Mouse (Mus musculus) brain, embryonic 18.5 days (tissue): ENCODE results near the gene CT030661.1.
A peak's percentile ranks its signal among the peaks of the same experiment; 100 is the strongest.
"Not testable (repeated sequence)": the region's sequence is repeated elsewhere in the genome, so short reads cannot be mapped to it uniquely, and the experiment has no call there.

ENCODE experiments used
- DNase-seq: peaks from one replicate; pipeline ENCODE4 v3.0.0-alpha.2; 2012; ENCODE audit warnings: low read depth, low spot score

Gene CT030661.1

GRCm38 (mm10) chr17:22314730-22315226, at the start of gene CT030661.1:
TSS of gene CT030661.1 (minus strand) at chr17:22314837.
- peak; percentile 94 for DNase-seq

- DNase-seq = no peak
Observed at GRCm38 (mm10) chr17:22363895-22364294, 49.3 kb upstream of the CT030661.1 start.

GRCm38 (mm10) chr17:22361101-22361781, 46.6 kb upstream of the CT030661.1 start, which contains the start of the genes Zfp944 and Zfp758:
TSS of gene Zfp944 (minus strand) at chr17:22361400.
TSS of gene Zfp758 (plus strand) at chr17:22361453.
- DNase-seq = not testable (repeated sequence)

- DNase-seq = no peak
Observed at GRCm38 (mm10) chr17:22360572-22360971, 45.9 kb upstream of the CT030661.1 start.

GRCm38 (mm10) chr17:22352794-22353193, 38.2 kb upstream of the CT030661.1 start:
- no peak for DNase-seq

- DNase-seq = not testable (repeated sequence)
Observed at GRCm38 (mm10) chr17:22315247-22315646, 610 bp upstream of the CT030661.1 start.

- DNase-seq = not testable (repeated sequence)
Observed at GRCm38 (mm10) chr17:22314219-22314618, 418 bp downstream of the CT030661.1 start.
